Mouse (Mus musculus) testis, adult 2 months (tissue): ENCODE results near the gene Lst1.

Experiments
- CTCF ChIP-seq: fragments of 200-500 bp; IDR thresholded peaks from 2 replicates; pipeline ENCODE4 v1.5.1; 2012; ENCODE audit warnings: low read depth, mild to moderate bottlenecking, inconsistent platforms, low read length, moderate library complexity; ENCODE audit not compliant: control insufficient read depth, insufficient read depth, insufficient replicate concordance
- POLR2A ChIP-seq: fragments of 200-500 bp; IDR thresholded peaks from 2 replicates; pipeline ENCODE4 v1.6.1; 2012; ENCODE audit warnings: low read depth, mild to moderate bottlenecking, inconsistent platforms, low read length, moderate library complexity; ENCODE audit not compliant: control insufficient read depth

GRCm38 (mm10) chr17:35152121-35152520 is 36.1 kb downstream of the Lst1 start:
- TF ChIP-seq CTCF (no peak), POLR2A (no peak)
